Mouse (Mus musculus) MEL (cell line): ENCODE measurements around the gene Tln2. TPM values are rescaled to one million over a fixed set of nuclear protein-coding genes. Genes with fewer than 3 reads are reported as not detected.

ENCODE experiments used
- DNase-seq: peaks from one replicate; pipeline ENCODE4 v3.0.0; 2011; ENCODE audit warnings: low read depth, low spot score
- H3K27ac ChIP-seq: 2 replicates; pipeline ENCODE4 v1.5.1; 2012; ENCODE audit warnings: low read depth, mild to moderate bottlenecking, control low read depth, low read length, moderate library complexity; ENCODE audit not compliant: control insufficient read depth
- H3K27me3 ChIP-seq, 2 experiments: fragments of 150-350 bp in 1 of 2; sonication (generic) in 1 of 2; 2 replicates each; pipeline ENCODE4 v1.6.1; 2012; ENCODE audit warnings: low read length in 2 of 2, mild to moderate bottlenecking in 2 of 2, improper control_type of control experiment in 1 of 2, moderate library complexity in 1 of 2; ENCODE audit not compliant: insufficient read depth in 2 of 2, control insufficient read depth in 1 of 2
- H3K36me3 ChIP-seq, 2 experiments: 2 replicates each; pipeline ENCODE4 v1.6.1; 2012 to 2014; ENCODE audit warnings: low read length in 2 of 2, improper control_type of control experiment in 1 of 2, inconsistent platforms in 1 of 2, mild to moderate bottlenecking in 1 of 2; ENCODE audit not compliant: insufficient read depth in 2 of 2, control insufficient read depth in 1 of 2
- H3K4me1 ChIP-seq, 2 experiments: fragments of 150-350 bp in 1 of 2; sonication (generic) in 1 of 2; 2 replicates each; pipeline ENCODE4 v1.6.1; 2012; ENCODE audit warnings: low read length in 2 of 2, improper control_type of control experiment in 1 of 2, mild to moderate bottlenecking in 1 of 2; ENCODE audit not compliant: insufficient read depth in 2 of 2, control insufficient read depth in 1 of 2
- H3K4me3 ChIP-seq, 2 experiments: fragments of 150-350 bp in 1 of 2; sonication (generic) in 1 of 2; 2 replicates each; pipeline ENCODE4 v1.5.1; 2012; ENCODE audit warnings: low read depth in 2 of 2, low read length in 2 of 2, mild to moderate bottlenecking in 2 of 2, moderate library complexity in 2 of 2, control low read depth in 1 of 2, improper control_type of control experiment in 1 of 2; ENCODE audit not compliant: control insufficient read depth in 1 of 2, insufficient read depth in 1 of 2
- H3K79me2 ChIP-seq: 2 replicates; pipeline ENCODE4 v1.6.1; 2012; ENCODE audit warnings: mild to moderate bottlenecking, low read length, moderate library complexity; ENCODE audit not compliant: control insufficient read depth, poor library complexity, insufficient read depth
- H3K9ac ChIP-seq: 2 replicates; pipeline ENCODE4 v1.6.1; 2012; ENCODE audit warnings: low read depth, mild to moderate bottlenecking, control low read depth, low read length, moderate library complexity; ENCODE audit not compliant: control insufficient read depth, poor library complexity, severe bottlenecking
- H3K9me3 ChIP-seq: fragments of 150-350 bp; sonication (generic); replicated peaks from 2 replicates; pipeline ENCODE4 v1.6.1; 2012; ENCODE audit warnings: mild to moderate bottlenecking, low read length, improper control_type of control experiment, moderate library complexity; ENCODE audit not compliant: insufficient read depth
- CHD1 ChIP-seq: IDR thresholded peaks from 2 replicates; pipeline ENCODE4 v1.6.1; 2012; ENCODE audit warnings: low read depth, mild to moderate bottlenecking, inconsistent platforms, low read length, improper control_type of control experiment
- E2F4 ChIP-seq: IDR thresholded peaks from 2 replicates; pipeline ENCODE4 v1.6.1; 2011; ENCODE audit warnings: low read depth, low read length, improper control_type of control experiment, borderline replicate concordance
- ELF1 ChIP-seq: IDR thresholded peaks from 2 replicates; pipeline ENCODE4 v1.6.1; 2014; ENCODE audit warnings: low read depth, mild to moderate bottlenecking, inconsistent platforms, low read length, improper control_type of control experiment, moderate library complexity
- GATA1 ChIP-seq: IDR thresholded peaks from 2 replicates; pipeline ENCODE4 v1.6.1; 2011; ENCODE audit warnings: low read depth, low read length, improper control_type of control experiment
- HCFC1 ChIP-seq: IDR thresholded peaks from 2 replicates; pipeline ENCODE4 v1.6.1; 2012; ENCODE audit warnings: low read depth, mild to moderate bottlenecking, inconsistent platforms, low read length, improper control_type of control experiment, moderate library complexity
- MAFK ChIP-seq: IDR thresholded peaks from 2 replicates; pipeline ENCODE4 v1.6.1; 2011; ENCODE audit warnings: low read depth, mild to moderate bottlenecking, low read length, improper control_type of control experiment, borderline replicate concordance
- MAX ChIP-seq: IDR thresholded peaks from 2 replicates; pipeline ENCODE4 v1.6.1; 2011; ENCODE audit warnings: low read length, improper control_type of control experiment
- POLR2AphosphoS2 ChIP-seq: IDR thresholded peaks from 2 replicates; pipeline ENCODE4 v1.6.1; 2011; ENCODE audit warnings: low read length, improper control_type of control experiment
- TAL1 ChIP-seq: IDR thresholded peaks from 2 replicates; pipeline ENCODE4 v1.6.1; 2012; ENCODE audit warnings: mild to moderate bottlenecking, inconsistent platforms, low read length, moderate library complexity, mixed read lengths
- TBP ChIP-seq: IDR thresholded peaks from 2 replicates; pipeline ENCODE4 v1.8.0; 2011; ENCODE audit warnings: low read depth, low read length, improper control_type of control experiment
- TCF12 ChIP-seq: IDR thresholded peaks from 2 replicates; pipeline ENCODE4 v1.6.1; 2014; ENCODE audit warnings: low read depth, mild to moderate bottlenecking, inconsistent platforms, low read length, improper control_type of control experiment, moderate library complexity
- UBTF ChIP-seq: IDR thresholded peaks from 2 replicates; pipeline ENCODE4 v1.6.1; 2012; ENCODE audit warnings: low read depth, mild to moderate bottlenecking, inconsistent platforms, low read length, improper control_type of control experiment, moderate library complexity, borderline replicate concordance; ENCODE audit not compliant: insufficient read depth
- USF1 ChIP-seq: IDR thresholded peaks from 2 replicates; pipeline ENCODE4 v1.6.1; 2014; ENCODE audit warnings: low read depth, mild to moderate bottlenecking, inconsistent platforms, low read length, improper control_type of control experiment, moderate library complexity
- USF2 ChIP-seq, 2 experiments: IDR thresholded peaks; 2 replicates each; pipeline ENCODE4 v1.6.1; 2011 to 2012; ENCODE audit warnings: improper control_type of control experiment in 2 of 2, low read length in 2 of 2, borderline replicate concordance in 1 of 2, inconsistent platforms in 1 of 2, low read depth in 1 of 2, mild to moderate bottlenecking in 1 of 2; ENCODE audit not compliant: insufficient read depth in 1 of 2
- ZC3H11A ChIP-seq: IDR thresholded peaks from 2 replicates; pipeline ENCODE4 v1.6.1; 2012; ENCODE audit warnings: low read depth, mild to moderate bottlenecking, inconsistent platforms, low read length, improper control_type of control experiment
- ZMIZ1 ChIP-seq: IDR thresholded peaks from 2 replicates; pipeline ENCODE4 v1.6.1; 2012; ENCODE audit warnings: low read depth, mild to moderate bottlenecking, inconsistent platforms, low read length, improper control_type of control experiment, moderate library complexity
- polyA plus RNA-seq, 2 experiments: library from polyadenylated mRNA; stranded (reverse) in 1 of 2; unstranded in 1 of 2; fragments of >175 nt in 1 of 2; fragments of >200 nt in 1 of 2; gene quantifications; 2 replicates each; pipeline versions ENCODE4 v1.2.1 to v1.2.4; 2012; ENCODE audit warnings: low replicate concordance in 2 of 2, low read depth in 1 of 2; ENCODE audit not compliant: insufficient read length in 2 of 2, insufficient read depth in 1 of 2, missing spikeins in 1 of 2
- total RNA-seq: library from RNA; depleted of rRNA; stranded (reverse); fragments of 300-350 nt; gene quantifications from 2 replicates; pipeline ENCODE4 v1.2.3, GENCODE M21; 2012

Gene Tln2
- total and polyA plus RNA-seq, 3 experiments: not detected

DNA sequence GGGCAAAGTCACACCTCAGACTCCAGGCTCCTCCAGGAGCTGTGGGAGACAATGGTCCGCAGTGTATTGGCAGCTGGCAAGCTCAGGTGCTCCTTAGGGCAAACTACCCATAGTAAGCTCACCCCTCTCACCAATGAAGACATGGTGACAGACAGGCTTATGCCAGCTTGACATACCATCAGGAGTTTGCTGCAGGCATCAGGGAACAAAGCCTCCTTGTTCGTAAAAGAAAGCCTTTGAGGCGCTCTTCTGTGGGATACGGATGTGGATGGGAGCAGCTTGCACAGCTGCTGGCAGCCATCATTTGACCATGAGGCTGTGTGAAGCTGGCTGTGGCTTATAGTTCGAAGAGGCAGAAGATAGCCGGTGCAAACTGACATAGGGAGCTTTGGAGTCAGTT lies 254.5 kb downstream of the Tln2 start:
- Histone ChIP-seq H3K27me3 (no peaks in the 10 kb centered on the region), H3K27ac (no peak overlapping the region)
- TF ChIP-seq UBTF: no peak
- TF ChIP-seq TCF12: no peak
- TF ChIP-seq USF1: no peak
- TF ChIP-seq CHD1: no peak
- TF ChIP-seq TBP: no peak
- TF ChIP-seq POLR2AphosphoS2: no peak
- no peak for TF ChIP-seq ELF1
- TF ChIP-seq TAL1: no peak
- no peak for TF ChIP-seq ZMIZ1
- TF ChIP-seq ZC3H11A: no peak
- TF ChIP-seq E2F4: no peak
- TF ChIP-seq, all 39 proteins: peak for 0
- DNase-seq: no peak
- no peaks in the 10 kb centered on the region for H3K9me3 ChIP-seq
- H3K79me2 ChIP-seq: no peaks in the 10 kb centered on the region
- H3K9ac ChIP-seq: no peak overlapping the region
- no peaks in the 10 kb centered on the region for H3K36me3 ChIP-seq
- no peaks in the 10 kb centered on the region for H3K4me1 ChIP-seq
- H3K4me3 ChIP-seq: no peak overlapping the region

DNA sequence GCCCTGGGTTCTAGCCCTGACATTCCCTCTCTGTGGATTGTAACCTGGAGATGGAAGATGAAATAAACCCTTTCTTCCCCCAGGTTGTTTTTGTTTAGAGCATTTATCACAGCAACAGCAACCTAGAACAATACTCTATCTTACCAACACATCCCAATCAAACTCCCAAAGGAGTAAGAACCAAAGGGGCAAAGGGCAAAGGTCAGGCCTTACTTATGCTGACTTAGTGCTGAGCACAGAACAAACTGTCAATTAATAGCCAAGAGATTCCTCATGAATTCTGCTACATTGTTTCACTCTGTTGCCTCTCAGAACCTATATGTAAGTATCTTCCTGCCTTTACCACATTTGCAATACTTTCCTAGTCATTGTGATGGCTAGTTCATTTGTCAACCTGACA lies 255.5 kb downstream of the Tln2 start:
- no peak overlapping the region for H3K27ac ChIP-seq
- no peak overlapping the region for H3K4me3 ChIP-seq
- no peaks in the 10 kb centered on the region for H3K27me3 ChIP-seq
- no peaks in the 10 kb centered on the region for H3K36me3 ChIP-seq
- no peak for DNase-seq
- no peak overlapping the region for H3K9ac ChIP-seq
- no peaks in the 10 kb centered on the region for H3K9me3 ChIP-seq
- no peaks in the 10 kb centered on the region for H3K4me1 ChIP-seq
- no peaks in the 10 kb centered on the region for H3K79me2 ChIP-seq
- TF ChIP-seq MAFK: no peak
- TF ChIP-seq GATA1: no peak
- no peak for TF ChIP-seq USF2 (IDR thresholded peaks at IDR 0.05; ENCODE audit: borderline replicate concordance in 1 of 2, insufficient read depth in 1 of 2, low read depth in 1 of 2, low read length in 2 of 2)
- TF ChIP-seq USF1: no peak
- no peak for TF ChIP-seq MAX
- TF ChIP-seq HCFC1: no peak
